Mouse (Mus musculus): ENCODE results near the gene Cadm2.
A peak's percentile ranks its signal among the peaks of the same experiment; 100 is the strongest.

Cadm2 gene

DNA sequence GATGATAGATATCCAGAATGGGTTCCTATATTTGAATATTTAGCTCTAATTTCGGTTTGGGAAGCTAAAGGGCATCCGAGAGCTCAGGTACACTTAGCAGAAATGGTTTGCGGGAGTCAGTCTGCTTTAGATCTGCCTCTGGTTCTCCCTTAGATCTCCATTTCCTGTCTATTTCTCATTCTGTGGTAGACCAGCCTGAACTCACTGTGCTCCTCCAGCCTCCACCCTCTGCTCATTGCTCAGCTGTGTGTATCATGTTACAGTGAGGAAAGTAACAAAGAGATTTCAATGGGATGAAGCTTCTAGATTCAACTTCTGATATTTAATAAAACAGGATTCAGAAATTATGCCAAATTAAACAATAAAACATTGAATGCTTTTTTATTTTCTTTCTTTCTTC, 661.6 kb downstream of the Cadm2 start:
- no peak for DNase-seq (ENCODE audit: low spot score in 2 of 2)

DNA sequence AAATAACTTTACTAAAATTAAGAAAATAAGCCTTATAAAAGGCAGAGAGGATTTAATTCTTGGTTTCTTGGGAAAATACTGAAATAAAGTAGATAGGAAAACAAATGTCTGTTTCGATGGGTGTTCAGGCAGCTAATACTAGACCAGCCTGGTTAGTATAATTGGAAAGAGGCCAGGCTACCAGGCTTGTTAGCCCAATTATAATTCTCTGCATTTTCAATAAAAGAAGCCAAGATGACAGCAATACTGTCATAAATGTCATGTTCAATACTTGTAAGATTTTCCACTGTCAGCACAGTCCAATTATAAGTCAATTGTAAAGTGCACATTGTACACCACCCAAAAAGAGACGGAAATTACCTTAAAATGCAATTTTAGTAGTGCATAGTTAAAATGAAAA, 664.8 kb downstream of the Cadm2 start:
- DNase-seq (ENCODE audit: low spot score in 2 of 2), result no peak

DNA sequence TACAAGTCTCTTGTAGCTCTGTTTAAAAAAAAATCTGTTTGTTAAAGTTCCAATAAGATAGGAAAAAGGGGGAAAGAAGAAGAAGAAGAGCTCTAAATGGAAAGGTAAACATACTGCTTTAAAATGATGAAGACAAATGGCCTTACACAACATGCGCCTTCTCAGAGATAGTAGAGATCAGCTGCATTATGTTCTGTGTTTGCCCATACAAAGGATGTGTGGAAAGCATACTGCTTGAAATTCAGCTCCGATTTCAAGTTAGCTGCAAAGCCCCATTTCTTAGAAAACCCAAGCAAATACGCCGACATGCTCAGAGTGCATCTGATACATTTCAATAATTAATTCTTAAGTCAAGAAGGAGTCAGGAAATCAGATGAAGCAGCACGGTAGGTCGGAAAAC, 684.4 kb downstream of the Cadm2 start:
- no peak for DNase-seq (ENCODE audit: low spot score in 2 of 2)

- no peak for DNase-seq (ENCODE audit: low spot score in 2 of 2)
These were observed 695.2 kb downstream of the Cadm2 start for GRCm38 (mm10) chr16:66925517-66925916.

DNA sequence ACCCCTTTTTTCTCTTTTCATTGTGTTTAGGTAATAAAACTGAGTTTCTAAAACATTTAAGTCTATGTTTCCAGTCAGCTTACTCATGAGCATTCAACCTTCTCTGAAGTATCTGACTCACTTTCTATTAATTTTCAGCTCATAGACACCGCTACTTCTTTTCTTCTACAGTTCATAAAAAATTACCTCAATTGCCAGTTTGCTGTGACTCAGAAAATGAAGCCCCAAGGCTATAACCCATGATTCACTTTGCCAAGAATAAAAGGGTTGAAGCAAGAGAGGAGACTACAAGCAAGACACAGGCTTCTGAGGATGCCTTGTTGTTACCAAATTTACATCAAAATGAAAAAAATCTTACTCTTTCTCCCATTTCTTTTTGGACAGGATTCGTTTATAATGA, 698.0 kb downstream of the Cadm2 start:
- no peak for DNase-seq (ENCODE audit: low spot score in 2 of 2)

GRCm38 (mm10) chr16:66921414-66921915, 699.2 kb downstream of the Cadm2 start:
- DNase-seq (ENCODE audit: low spot score in 2 of 2), result no peak

DNA sequence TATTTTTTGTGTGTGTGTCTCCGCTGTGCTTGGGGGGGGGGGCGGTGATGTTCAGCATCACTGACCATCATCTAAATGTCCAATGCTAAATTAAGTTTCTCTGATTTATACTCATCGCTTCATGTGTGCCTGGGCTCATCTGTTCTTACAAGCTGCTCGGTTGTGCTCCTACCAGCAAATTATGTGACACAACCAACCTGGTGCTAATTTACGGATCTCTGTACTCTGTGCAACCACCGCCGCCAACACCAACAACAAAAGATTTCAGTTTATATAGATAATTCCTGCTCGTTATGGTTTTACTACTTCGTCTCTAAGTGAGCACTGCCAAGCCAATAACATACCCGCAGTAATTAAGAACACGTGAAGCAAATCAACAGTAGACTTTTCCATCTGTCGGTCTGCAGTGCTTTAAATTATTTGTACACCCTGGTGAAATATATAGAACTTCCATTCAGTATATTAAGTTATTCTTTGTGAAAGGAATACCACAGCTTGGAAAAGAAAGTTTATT, 700.8 kb downstream of the Cadm2 start:
- no peak for DNase-seq (ENCODE audit: low spot score in 2 of 2)

- no peak for DNase-seq (ENCODE audit: low spot score in 2 of 2)
These were observed 718.9 kb downstream of the Cadm2 start for GRCm38 (mm10) chr16:66901801-66902200.

DNA sequence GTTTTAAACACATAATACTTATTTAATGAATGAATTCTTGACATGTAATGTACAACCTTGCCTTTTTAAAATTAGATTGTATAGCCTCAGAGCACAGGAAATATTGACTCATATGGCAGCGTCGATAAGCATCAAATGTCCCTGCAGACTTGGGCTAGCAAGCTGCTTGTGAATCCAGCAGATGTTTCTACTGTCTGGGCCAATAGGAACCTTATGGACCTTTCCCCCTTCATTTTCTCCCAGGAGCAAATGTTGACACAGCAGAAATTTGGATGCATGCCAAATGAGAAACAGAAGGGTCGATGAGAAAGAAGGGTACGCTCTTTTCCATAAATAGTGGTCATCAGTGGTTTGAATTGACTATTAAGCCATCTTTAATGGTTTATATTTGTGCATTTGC, 720.0 kb downstream of the Cadm2 start:
- no peak for DNase-seq (ENCODE audit: low spot score in 2 of 2)

GRCm38 (mm10) chr16:66892359-66892758, 728.3 kb downstream of the Cadm2 start:
- no peak for DNase-seq (ENCODE audit: low spot score in 2 of 2)

DNA sequence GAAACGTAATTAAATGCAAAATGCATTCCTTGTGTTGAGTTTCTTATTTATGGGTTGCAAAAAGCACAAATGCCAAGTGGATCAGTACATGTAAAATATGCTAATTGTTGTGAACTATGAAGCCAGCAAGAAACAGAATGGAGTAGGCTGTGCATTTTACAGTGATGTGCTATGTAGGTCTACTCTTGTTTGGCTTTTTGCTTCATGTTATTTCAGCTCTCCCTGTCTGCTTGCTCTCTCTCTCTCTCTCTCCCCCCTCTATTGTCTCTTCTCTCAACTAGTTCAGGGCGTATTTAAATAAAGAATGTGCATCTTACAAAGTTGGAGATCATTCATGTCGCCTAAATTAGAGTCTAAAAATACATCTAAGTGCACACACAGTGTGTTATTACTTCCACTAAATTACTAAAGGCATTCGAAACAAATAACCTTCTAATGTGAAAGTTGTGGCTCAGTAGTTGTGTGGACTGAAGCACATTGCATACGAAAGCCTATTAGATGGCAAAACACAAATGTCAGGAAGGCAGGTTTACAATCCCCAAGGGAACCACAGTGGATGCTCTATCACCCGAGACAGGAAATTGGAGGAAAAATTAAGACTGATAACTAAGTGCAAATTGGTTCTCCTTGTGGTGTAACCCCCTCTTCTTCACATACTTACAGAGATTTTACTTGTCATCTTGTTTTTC, 729.0 kb downstream of the Cadm2 start:
- no peak for DNase-seq (ENCODE audit: low spot score in 2 of 2)

DNA sequence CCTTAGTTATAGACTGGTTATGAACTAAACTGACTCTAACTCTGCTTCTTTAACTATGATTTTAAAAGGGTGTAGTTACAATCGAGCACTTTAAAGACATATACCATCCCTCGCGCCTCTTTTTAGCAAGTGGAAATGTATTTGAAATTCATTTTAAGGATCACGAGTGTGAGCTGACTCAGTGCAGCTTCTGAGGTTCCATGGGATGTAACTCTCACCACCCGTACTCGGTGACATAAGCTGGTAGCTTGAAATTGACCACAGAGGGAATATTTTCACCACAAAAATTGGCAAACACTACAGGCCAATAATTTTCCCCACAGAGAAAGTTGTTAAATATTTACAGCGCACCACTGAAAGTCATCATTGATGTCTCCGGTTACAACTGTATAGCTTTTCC, 730.8 kb downstream of the Cadm2 start:
- DNase-seq (ENCODE audit: low spot score in 2 of 2), result no peak

- DNase-seq (ENCODE audit: low spot score in 2 of 2), result no peak
These were observed 738.1 kb downstream of the Cadm2 start for GRCm38 (mm10) chr16:66882597-66882996.

DNA sequence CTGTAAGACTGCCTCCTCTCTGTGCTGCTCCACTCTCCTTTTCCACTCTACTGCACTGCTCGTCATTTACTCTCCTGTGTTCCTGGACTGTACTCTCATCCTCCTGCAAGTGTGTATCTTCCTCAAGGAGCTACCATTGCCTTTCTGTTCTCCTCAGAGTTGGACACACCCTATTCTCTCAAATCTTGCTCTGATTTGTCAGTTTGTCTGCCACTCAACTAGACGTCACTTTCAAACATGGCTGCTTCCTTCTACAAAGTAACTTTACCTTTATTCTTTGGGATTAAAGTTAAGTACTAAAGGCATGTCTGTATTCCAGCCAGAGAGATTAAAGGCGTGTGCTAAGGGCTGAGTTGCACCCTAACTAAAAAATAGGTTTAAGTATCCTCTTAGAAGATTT, 749.5 kb downstream of the Cadm2 start:
- no peak for DNase-seq (ENCODE audit: low spot score in 2 of 2)

GRCm38 (mm10) chr16:66851047-66851446, 769.7 kb downstream of the Cadm2 start:
- DNase-seq (ENCODE audit: low spot score in 2 of 2), result no peak

- DNase-seq (ENCODE audit: low spot score in 2 of 2), result no peak
These were observed 795.8 kb downstream of the Cadm2 start for GRCm38 (mm10) chr16:66824866-66825265.

DNA sequence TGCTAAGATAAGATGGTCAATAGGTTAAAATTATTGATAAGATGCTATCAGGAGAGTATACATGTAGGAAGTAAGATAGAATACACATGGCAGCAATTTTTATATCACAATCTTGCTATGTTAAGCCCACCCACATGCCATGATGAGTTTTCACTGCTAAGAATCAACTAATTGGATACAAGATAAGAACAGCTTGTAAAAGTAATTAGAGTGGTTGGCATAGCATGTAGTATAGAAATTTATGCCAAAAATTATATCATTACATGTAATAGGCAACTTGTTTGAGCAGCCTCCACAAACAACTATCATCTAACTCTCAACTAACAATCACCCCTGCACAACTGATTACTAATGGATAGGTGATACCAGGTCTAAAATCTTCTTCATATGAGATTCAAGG, 809.2 kb downstream of the Cadm2 start:
- DNase-seq (ENCODE audit: low spot score in 2 of 2), result no peak

DNA sequence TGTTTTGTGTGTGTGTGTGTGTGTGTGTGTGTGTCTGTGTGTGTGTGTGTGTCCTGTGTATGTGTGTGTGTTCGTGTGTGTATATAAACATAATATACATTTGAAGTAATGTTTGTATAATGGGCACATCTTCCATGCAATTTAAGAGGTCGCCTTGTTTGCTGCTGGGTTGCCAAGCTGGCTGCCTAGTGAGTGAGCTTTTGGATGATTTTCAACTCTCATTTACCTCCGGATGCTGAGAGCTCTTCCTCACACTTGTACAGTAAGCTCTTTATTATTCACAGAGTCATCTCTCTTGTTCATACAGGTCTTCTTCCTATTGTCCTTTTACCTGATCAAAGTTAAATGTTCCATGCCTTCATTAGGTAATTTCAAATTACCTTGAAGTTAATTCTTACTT, 822.5 kb downstream of the Cadm2 start:
- DNase-seq (ENCODE audit: low spot score in 2 of 2), result no peak

DNA sequence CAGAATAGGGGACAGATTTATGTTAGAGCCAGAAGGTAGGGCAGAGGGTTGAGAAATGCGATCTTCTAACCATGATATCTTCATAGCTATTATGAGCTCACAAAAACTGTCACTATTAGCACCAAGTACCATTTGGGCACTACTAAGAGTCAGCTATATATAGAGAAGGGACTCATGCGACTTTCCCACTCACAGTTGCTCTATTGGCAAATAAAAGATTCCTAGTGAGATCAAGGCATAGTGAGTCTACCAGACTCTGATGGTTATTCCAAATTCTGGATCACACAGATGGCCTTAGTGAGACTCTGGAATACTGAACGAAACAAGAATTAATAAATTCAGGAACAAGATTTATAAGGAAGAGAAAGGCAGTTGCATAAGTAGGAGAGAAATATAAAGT, 827.6 kb downstream of the Cadm2 start:
- DNase-seq (ENCODE audit: low spot score in 2 of 2), result no peak

DNA sequence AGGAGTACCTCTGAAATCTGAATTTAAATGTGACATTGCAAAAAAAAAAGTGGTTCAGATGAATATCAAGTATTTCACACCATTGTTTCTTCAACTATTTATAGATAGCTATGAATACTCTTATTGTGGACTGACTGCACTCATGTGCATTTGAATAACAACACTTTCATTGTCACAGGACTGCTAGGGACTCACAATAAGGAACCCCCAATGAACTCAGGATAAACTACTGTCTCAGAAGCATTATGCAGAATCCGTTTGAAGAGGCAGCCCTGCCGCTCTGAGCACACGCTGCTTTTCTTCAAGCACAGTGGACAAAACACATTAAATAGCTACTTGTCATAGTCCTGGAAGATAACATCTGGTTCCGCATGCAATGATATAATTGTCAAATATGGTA, 848.8 kb downstream of the Cadm2 start:
- DNase-seq (ENCODE audit: low spot score in 2 of 2), result no peak

DNA sequence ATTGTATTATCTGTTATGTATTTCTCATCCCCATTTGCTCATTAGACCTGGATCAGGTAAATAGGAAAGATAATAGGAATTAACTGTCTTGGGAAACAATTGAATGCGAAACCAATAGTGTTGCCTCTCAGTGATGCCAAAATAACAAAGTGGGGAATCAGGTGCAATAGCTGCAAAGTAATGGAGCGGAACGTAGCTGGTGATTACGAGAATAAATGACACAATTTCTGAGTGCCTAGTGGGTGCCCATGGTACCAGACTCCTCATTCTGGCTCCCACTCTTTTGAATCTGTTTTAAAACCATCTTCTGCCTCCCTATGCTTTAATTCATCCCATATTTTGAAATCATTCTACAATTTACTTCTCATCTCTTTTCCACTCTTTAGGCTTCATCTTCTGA, 851.2 kb downstream of the Cadm2 start:
- no peak for DNase-seq (ENCODE audit: low spot score in 2 of 2)

DNA sequence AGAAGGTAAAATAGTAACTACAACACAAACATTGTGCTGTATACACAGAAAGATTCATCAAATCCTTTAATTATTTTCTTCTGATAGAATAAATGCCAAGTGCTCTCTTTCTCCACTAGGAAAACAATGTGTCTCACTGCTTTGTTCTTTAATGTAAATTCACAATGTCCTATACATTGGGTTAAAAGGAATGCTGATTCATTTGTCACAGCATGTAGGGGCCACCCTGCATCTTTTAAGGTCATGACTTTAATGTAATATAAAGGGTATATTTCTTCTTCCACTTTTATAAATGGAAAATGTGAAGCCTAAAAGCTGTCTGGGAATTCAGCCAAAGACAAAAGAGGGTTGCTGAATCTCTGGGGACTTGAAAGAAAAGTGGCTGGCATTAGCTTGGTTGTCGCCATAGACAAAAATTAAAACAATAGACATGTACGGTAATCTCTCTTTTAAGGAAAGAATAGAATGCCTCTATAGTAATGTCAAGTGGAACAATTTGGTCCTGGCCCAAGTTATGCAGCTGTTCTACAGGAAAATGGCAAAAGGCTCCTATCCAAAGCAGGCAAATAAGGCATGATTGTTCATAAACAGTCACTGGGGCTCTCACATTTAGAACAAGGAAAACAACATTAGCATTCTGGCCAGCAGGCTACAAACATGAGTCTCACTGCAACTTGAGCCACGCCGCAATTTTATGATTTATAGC, 851.9 kb downstream of the Cadm2 start:
- peak in 1 of 2 experiments; percentile 30 for DNase-seq (ENCODE audit: low spot score in 2 of 2)

Data from frontal cortex, postnatal 36 days (tissue).